Mouse (Mus musculus) kidney, adult 2 months (tissue): ENCODE data around the gene Rhox3e.
"Not testable (repeated sequence)": the region's sequence is repeated elsewhere in the genome, so short reads cannot be mapped to it uniquely, and the experiment has no call there.

Experiments used
- CTCF ChIP-seq: fragments of 200-500 bp; conservative IDR thresholded peaks from 2 replicates; pipeline ENCODE4 v1.5.1; 2011; ENCODE audit warnings: low read depth, mild to moderate bottlenecking, control low read depth, low read length, moderate library complexity, mixed read lengths; ENCODE audit not compliant: insufficient read depth, insufficient read length
- POLR2A ChIP-seq: fragments of 200-500 bp; IDR thresholded peaks from one replicate; pipeline ENCODE4 v1.6.1; 2011; ENCODE audit warnings: low read depth, low read length, control low read depth

DNA sequence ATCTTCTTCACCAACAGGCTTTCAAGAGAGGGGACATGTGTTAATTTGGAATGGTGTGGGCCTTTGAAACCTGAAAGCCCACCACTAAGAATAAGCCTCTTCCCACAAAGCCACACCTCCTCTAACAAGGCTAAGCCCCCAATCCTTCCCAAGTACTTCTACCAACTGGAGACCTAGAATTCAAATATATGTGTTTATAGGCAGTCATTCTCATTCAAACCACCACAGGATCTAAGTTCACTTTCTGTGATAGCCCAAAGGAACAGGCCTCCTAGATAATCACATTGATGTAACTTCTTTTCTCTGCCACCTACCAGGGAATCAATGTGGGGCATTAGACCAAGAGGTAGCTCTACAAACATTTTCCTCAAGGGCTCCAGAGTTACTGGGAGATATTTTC, 38.9 kb downstream of the Rhox3e start, which contains the start of gene Rhox3f:
- TF ChIP-seq CTCF, POLR2A: not testable (repeated sequence)
